Mouse (Mus musculus): ENCODE measurements at regions not wholly inside any gene's neighbourhood (a gene's known extent, or its start where the extent isn't known, plus 50 kb on each side); places are given as distances from the start of the nearest gene placed in this dataset.

GRCm38 (mm10) chr8:92081900-92082299 is 275.5 kb upstream of the Irx5 start:
- 88% methylated on average over 6 of the region's 6 CpGs for WGBS
- no peak overlapping the region for H3K9ac ChIP-seq (replicated peaks; ENCODE audit: low read depth, low read length)
- peaks cover 3% of the 10 kb centered on the region; the same call in 1 of the 2 replicates for H3K4me1 ChIP-seq (ENCODE audit: control insufficient read depth, insufficient read depth, low read length)
- ATAC-seq (ENCODE audit: insufficient number of reproducible peaks, insufficient read depth, low FRiP score, low read depth): no peak
- no peak overlapping the region for H3K4me2 ChIP-seq (replicated peaks; ENCODE audit: low read depth, low read length)
- no peak overlapping the region for H3K27ac ChIP-seq (ENCODE audit: low read length)
- H3K27me3 ChIP-seq (ENCODE audit: control insufficient read depth, insufficient read depth, low read length): no peaks in the 10 kb centered on the region
- no peaks in the 10 kb centered on the region for H3K9me3 ChIP-seq (ENCODE audit: control insufficient read depth, low read depth, low read length)
- no peak overlapping the region for H3K4me3 ChIP-seq (ENCODE audit: low read depth, low read length)
- no peaks in the 10 kb centered on the region for H3K36me3 ChIP-seq (ENCODE audit: control insufficient read depth, insufficient read depth, low read length)

GRCm38 (mm10) chr8:92080852-92081251 is 276.6 kb upstream of the Irx5 start:
- Histone ChIP-seq H3K9me3 (ENCODE audit: control insufficient read depth, low read depth, low read length) (no peaks in the 10 kb centered on the region), H3K9ac (replicated peaks; ENCODE audit: low read depth, low read length) (no peak overlapping the region), H3K4me1 (ENCODE audit: control insufficient read depth, insufficient read depth, low read length) (peaks cover 3% of the 10 kb centered on the region; the same call in 1 of the 2 replicates), H3K27me3 (ENCODE audit: control insufficient read depth, insufficient read depth, low read length) (no peaks in the 10 kb centered on the region), H3K4me3 (ENCODE audit: low read depth, low read length) (no peak overlapping the region), H3K27ac (ENCODE audit: low read length) (no peak overlapping the region), H3K36me3 (ENCODE audit: control insufficient read depth, insufficient read depth, low read length) (no peaks in the 10 kb centered on the region), H3K4me2 (replicated peaks; ENCODE audit: low read depth, low read length) (no peak overlapping the region)
- 85% methylated on average over 8 of the region's 8 CpGs for WGBS
- ATAC-seq (ENCODE audit: insufficient number of reproducible peaks, insufficient read depth, low FRiP score, low read depth): no peak

- Histone ChIP-seq H3K36me3 (ENCODE audit: control insufficient read depth, insufficient read depth, low read length) (no peaks in the 10 kb centered on the region), H3K4me3 (ENCODE audit: low read depth, low read length) (no peak overlapping the region), H3K9me3 (ENCODE audit: control insufficient read depth, low read depth, low read length) (no peaks in the 10 kb centered on the region), H3K27me3 (ENCODE audit: control insufficient read depth, insufficient read depth, low read length) (no peaks in the 10 kb centered on the region), H3K4me1 (ENCODE audit: control insufficient read depth, insufficient read depth, low read length) (no peaks in the 10 kb centered on the region), H3K27ac (ENCODE audit: low read length) (no peak overlapping the region), H3K4me2 (replicated peaks; ENCODE audit: low read depth, low read length) (no peak overlapping the region), H3K9ac (replicated peaks; ENCODE audit: low read depth, low read length) (no peak overlapping the region)
- no peak for ATAC-seq (ENCODE audit: insufficient number of reproducible peaks, insufficient read depth, low FRiP score, low read depth)
- 57% methylated on average over 7 of the region's 7 CpGs for WGBS
Observed at GRCm38 (mm10) chr8:92077611-92078010, 275.7 kb upstream of the Irx3 start.

GRCm38 (mm10) chr8:92072254-92072615 is 270.4 kb upstream of the Irx3 start:
- ATAC-seq (ENCODE audit: insufficient number of reproducible peaks, insufficient read depth, low FRiP score, low read depth): no peak
- no peak overlapping the region for H3K4me3 ChIP-seq (ENCODE audit: low read depth, low read length)
- no peaks in the 10 kb centered on the region for H3K27me3 ChIP-seq (ENCODE audit: control insufficient read depth, insufficient read depth, low read length)
- H3K9ac ChIP-seq (replicated peaks; ENCODE audit: low read depth, low read length): no peak overlapping the region
- no peaks in the 10 kb centered on the region for H3K36me3 ChIP-seq (ENCODE audit: control insufficient read depth, insufficient read depth, low read length)
- 16% methylated on average over 6 of the region's 6 CpGs for WGBS
- no peak overlapping the region for H3K4me2 ChIP-seq (replicated peaks; ENCODE audit: low read depth, low read length)
- H3K27ac ChIP-seq (ENCODE audit: low read length): no peak overlapping the region
- no peaks in the 10 kb centered on the region for H3K4me1 ChIP-seq (ENCODE audit: control insufficient read depth, insufficient read depth, low read length)
- no peaks in the 10 kb centered on the region for H3K9me3 ChIP-seq (ENCODE audit: control insufficient read depth, low read depth, low read length)

GRCm38 (mm10) chr8:92071305-92072253 is 269.7 kb upstream of the Irx3 start:
- Histone ChIP-seq H3K4me2 (replicated peaks; ENCODE audit: low read depth, low read length) (no peak overlapping the region), H3K9me3 (ENCODE audit: control insufficient read depth, low read depth, low read length) (no peaks in the 10 kb centered on the region), H3K4me1 (ENCODE audit: control insufficient read depth, insufficient read depth, low read length) (no peaks in the 10 kb centered on the region), H3K27me3 (ENCODE audit: control insufficient read depth, insufficient read depth, low read length) (no peaks in the 10 kb centered on the region), H3K9ac (replicated peaks; ENCODE audit: low read depth, low read length) (no peak overlapping the region), H3K4me3 (ENCODE audit: low read depth, low read length) (no peak overlapping the region), H3K36me3 (ENCODE audit: control insufficient read depth, insufficient read depth, low read length) (no peaks in the 10 kb centered on the region), H3K27ac (ENCODE audit: low read length) (no peak overlapping the region)
- no peak for ATAC-seq (ENCODE audit: insufficient number of reproducible peaks, insufficient read depth, low FRiP score, low read depth)
- WGBS: 58% methylated on average over 21 of the region's 21 CpGs

- Histone ChIP-seq H3K4me2 (replicated peaks; ENCODE audit: low read depth, low read length) (no peak overlapping the region), H3K27ac (ENCODE audit: low read length) (no peak overlapping the region), H3K36me3 (ENCODE audit: control insufficient read depth, insufficient read depth, low read length) (no peaks in the 10 kb centered on the region), H3K27me3 (ENCODE audit: control insufficient read depth, insufficient read depth, low read length) (no peaks in the 10 kb centered on the region), H3K4me1 (ENCODE audit: control insufficient read depth, insufficient read depth, low read length) (peaks cover 1% of the 10 kb centered on the region; the same call in 1 of the 2 replicates), H3K9me3 (ENCODE audit: control insufficient read depth, low read depth, low read length) (no peaks in the 10 kb centered on the region), H3K4me3 (ENCODE audit: low read depth, low read length) (no peak overlapping the region), H3K9ac (replicated peaks; ENCODE audit: low read depth, low read length) (no peak overlapping the region)
- no peak for ATAC-seq (ENCODE audit: insufficient number of reproducible peaks, insufficient read depth, low FRiP score, low read depth)
- WGBS: 44% methylated on average over 8 of the region's 8 CpGs
Observed at GRCm38 (mm10) chr8:92070704-92071103, 268.8 kb upstream of the Irx3 start.

GRCm38 (mm10) chr8:92066435-92066834 is 264.6 kb upstream of the Irx3 start:
- Histone ChIP-seq H3K4me3 (ENCODE audit: low read depth, low read length) (no peak overlapping the region), H3K27me3 (ENCODE audit: control insufficient read depth, insufficient read depth, low read length) (no peaks in the 10 kb centered on the region), H3K36me3 (ENCODE audit: control insufficient read depth, insufficient read depth, low read length) (no peaks in the 10 kb centered on the region), H3K27ac (ENCODE audit: low read length) (no peak overlapping the region), H3K4me1 (ENCODE audit: control insufficient read depth, insufficient read depth, low read length) (peaks cover 4% of the 10 kb centered on the region; the same call in 1 of the 2 replicates), H3K9me3 (ENCODE audit: control insufficient read depth, low read depth, low read length) (no peaks in the 10 kb centered on the region), H3K9ac (replicated peaks; ENCODE audit: low read depth, low read length) (no peak overlapping the region), H3K4me2 (replicated peaks; ENCODE audit: low read depth, low read length) (no peak overlapping the region)
- 32% methylated on average over 8 of the region's 8 CpGs for WGBS
- no peak for ATAC-seq (ENCODE audit: insufficient number of reproducible peaks, insufficient read depth, low FRiP score, low read depth)

GRCm38 (mm10) chr8:92065554-92066239 is 263.8 kb upstream of the Irx3 start:
- WGBS: 5% methylated on average over 9 of the region's 9 CpGs
- Histone ChIP-seq H3K9ac (replicated peaks; ENCODE audit: low read depth, low read length) (no peak overlapping the region), H3K27ac (ENCODE audit: low read length) (no peak overlapping the region), H3K27me3 (ENCODE audit: control insufficient read depth, insufficient read depth, low read length) (no peaks in the 10 kb centered on the region), H3K4me3 (ENCODE audit: low read depth, low read length) (no peak overlapping the region), H3K9me3 (ENCODE audit: control insufficient read depth, low read depth, low read length) (no peaks in the 10 kb centered on the region), H3K4me1 (ENCODE audit: control insufficient read depth, insufficient read depth, low read length) (peaks cover 4% of the 10 kb centered on the region; the same call in 1 of the 2 replicates), H3K4me2 (replicated peaks; ENCODE audit: low read depth, low read length) (no peak overlapping the region), H3K36me3 (ENCODE audit: control insufficient read depth, insufficient read depth, low read length) (no peaks in the 10 kb centered on the region)
- no peak for ATAC-seq (ENCODE audit: insufficient number of reproducible peaks, insufficient read depth, low FRiP score, low read depth)
